Mouse (Mus musculus): ENCODE measurements at regions not wholly inside any gene's neighbourhood (a gene's known extent, or its start where the extent isn't known, plus 50 kb on each side); places are given as distances from the start of the nearest gene placed in this dataset.
"Not testable (repeated sequence)": the region's sequence is repeated elsewhere in the genome, so short reads cannot be mapped to it uniquely, and the experiment has no call there.

GRCm38 (mm10) chr19:19347017-19347416, 236.0 kb upstream of the Rorb start:
- no peak for DNase-seq

GRCm38 (mm10) chr19:19344426-19344811, 233.4 kb upstream of the Rorb start:
- no peak for DNase-seq

- no peak for DNase-seq
Measured at GRCm38 (mm10) chr19:19343702-19344425, 232.9 kb upstream of the Rorb start.

GRCm38 (mm10) chr19:19307142-19307541, 196.1 kb upstream of the Rorb start:
- not testable (repeated sequence) for DNase-seq

- peak; percentile 9 for DNase-seq
Measured at GRCm38 (mm10) chr19:19306476-19307131, 195.6 kb upstream of the Rorb start.

GRCm38 (mm10) chr19:19285864-19286263, 174.9 kb upstream of the Rorb start:
- not testable (repeated sequence) for DNase-seq

- DNase-seq: no peak
Measured at GRCm38 (mm10) chr19:19246837-19247560, 136.0 kb upstream of the Rorb start.

- no peak for DNase-seq
Measured at GRCm38 (mm10) chr19:19229305-19229994, 118.5 kb upstream of the Rorb start.

- no peak for DNase-seq
Measured at GRCm38 (mm10) chr19:19220826-19221225, 109.8 kb upstream of the Rorb start.

GRCm38 (mm10) chr19:19219352-19219751, 108.4 kb upstream of the Rorb start:
- no peak for DNase-seq

GRCm38 (mm10) chr19:19218700-19219099, 107.7 kb upstream of the Rorb start:
- no peak for DNase-seq

- no peak for DNase-seq
Measured at GRCm38 (mm10) chr19:19199534-19199933, 88.5 kb upstream of the Rorb start.

GRCm38 (mm10) chr19:19198780-19199179, 87.8 kb upstream of the Rorb start:
- DNase-seq: no peak

GRCm38 (mm10) chr19:19194728-19195127, 83.7 kb upstream of the Rorb start:
- DNase-seq: no peak

- no peak for DNase-seq
Measured at GRCm38 (mm10) chr19:19194306-19194705, 83.3 kb upstream of the Rorb start.

GRCm38 (mm10) chr19:19172767-19173166, 61.8 kb upstream of the Rorb start:
- DNase-seq: no peak

- no peak for DNase-seq
Measured at GRCm38 (mm10) chr19:19170807-19171206, 59.8 kb upstream of the Rorb start.
